Mouse (Mus musculus): ENCODE results near the gene Rnf213.

Rnf213 gene

GRCm38 (mm10) chr11:119438776-119439175 is 45.9 kb downstream of the Rnf213 start:
- no peak for DNase-seq

- DNase-seq = no peak
Observed at GRCm38 (mm10) chr11:119442199-119442598, 49.3 kb downstream of the Rnf213 start.

GRCm38 (mm10) chr11:119443442-119443841 is 50.5 kb downstream of the Rnf213 start:
- no peak for DNase-seq

- DNase-seq = no peak
Observed at GRCm38 (mm10) chr11:119456097-119456496, 63.2 kb downstream of the Rnf213 start.

DNA sequence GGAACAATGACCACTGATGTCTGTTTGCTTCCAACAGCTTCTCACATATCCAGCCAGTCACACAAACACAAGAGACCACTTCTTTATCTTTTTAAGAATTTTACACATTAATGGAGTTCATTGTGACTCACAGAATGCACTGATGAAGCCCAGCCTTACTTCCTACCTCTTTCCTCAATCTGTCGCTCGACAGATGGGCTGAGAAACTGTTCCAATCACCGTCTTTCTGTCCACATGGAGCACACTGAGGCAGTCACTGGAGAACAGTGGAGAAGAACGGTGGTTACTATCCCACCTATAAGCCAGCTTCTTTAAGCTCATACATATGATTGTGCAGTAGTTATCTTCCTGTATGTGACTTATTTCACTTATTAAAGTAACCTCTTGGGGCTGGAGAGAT is 85.0 kb downstream of the Rnf213 start:
- DNase-seq = no peak

DNA sequence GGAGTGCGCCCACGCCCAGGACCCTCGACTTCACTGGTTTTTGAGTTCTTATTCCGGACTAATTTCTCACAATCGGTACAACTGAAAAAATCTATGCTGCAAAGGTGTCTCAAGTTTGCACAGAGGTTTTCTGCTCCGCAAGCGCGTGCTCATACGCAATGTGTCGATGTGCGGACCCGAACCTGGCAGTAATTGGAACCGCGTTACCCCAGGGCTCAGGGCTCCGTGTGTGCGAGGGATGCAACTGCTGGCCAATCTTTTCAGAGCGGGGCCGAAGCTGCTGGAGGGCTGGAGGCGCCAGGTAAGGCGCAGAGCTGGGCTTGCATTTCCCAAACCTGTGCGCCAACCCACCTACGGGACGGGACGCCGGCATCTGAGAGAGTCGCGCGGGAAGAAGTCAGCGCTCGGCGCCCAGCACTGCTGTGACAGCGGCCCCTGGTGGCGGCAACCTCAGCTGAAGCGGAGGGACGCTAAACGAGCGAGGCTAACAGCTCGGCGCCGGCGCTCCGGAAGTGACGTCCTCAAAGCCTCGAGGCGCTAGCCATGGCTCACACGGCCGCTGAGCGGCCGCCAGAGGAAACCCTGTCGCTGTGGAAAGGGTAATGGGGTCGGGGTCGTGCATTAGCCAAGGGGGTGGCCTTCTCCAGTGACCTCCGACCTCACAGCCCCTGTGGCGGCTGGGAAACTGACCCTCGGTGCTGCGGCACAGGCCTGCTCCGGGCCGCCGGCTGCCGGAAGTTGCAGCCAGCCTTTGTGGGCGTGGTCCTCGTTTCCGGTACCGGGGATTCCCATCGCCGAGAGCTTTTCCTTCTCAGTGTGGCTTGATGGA is 98.2 kb downstream of the Rnf213 start, which contains the start of gene Endov:
Endov (plus strand) TSS at position 487 of the 829 bp plus-strand sequence.
- peak; percentile 99 to 100 for DNase-seq

GRCm38 (mm10) chr11:119491690-119492087 is 98.8 kb downstream of the Rnf213 start:
- DNase-seq = peak in 1 of 2 experiments; percentile 36

DNA sequence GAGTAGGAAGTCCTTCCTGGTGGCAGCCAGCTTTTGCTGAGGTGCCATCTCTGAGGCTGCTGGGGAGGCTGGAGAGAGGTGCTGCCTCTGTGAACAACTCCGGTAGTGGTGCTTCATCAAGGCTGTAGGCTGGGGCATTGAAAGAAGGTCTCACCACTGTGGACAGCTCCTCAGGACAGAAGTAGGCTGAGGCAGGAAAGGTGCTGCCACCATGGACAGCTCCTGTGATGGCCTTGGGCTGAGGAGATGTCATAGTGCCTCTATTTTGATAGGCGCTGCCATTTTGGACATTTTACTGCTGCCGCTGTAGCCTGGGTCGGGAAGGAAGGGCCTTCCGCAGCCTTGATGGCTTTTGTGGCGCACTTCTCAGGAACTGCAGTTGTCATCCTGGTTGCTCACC is 99.9 kb downstream of the Rnf213 start:
- no peak for DNase-seq

DNA sequence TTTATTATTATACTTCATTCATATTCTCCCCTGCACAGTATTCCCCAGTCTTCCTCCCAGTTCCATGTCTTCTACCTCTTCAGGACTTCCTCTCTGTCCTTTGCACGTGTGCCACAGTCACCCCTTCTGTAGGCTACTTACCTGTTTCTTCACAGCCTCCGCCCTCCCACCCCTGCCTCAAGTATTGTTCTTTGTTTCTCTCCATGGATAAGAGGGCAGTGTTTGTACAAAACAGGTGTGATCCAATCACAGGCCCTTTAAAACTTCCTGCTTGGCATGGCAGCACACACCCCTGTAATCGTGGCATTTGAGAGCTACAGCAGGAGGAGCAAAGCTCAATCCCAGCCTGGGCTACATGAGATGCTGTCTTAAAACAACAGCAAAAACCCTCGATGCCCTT is 100.6 kb downstream of the Rnf213 start:
- DNase-seq = no peak

DNA sequence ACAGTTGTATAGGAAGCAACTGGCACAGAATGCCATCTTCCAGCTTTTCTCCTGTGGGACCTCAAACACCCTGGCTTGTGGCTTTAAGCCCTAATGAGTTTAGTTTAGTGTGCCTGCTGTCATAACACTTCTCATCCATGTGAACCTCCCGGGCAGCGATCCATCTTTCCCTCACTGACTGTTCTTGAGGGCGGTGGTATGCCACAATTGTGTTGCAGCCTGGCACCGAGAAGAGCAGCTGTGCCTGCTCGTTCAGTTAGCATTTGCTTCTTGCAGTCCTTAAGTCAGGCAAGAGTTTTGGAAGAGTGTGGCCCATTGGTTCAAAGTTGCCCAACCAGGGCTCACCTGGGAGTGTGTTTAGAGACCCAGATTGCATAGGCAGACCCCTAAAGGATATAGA is 103.2 kb downstream of the Rnf213 start:
- DNase-seq = no peak

DNA sequence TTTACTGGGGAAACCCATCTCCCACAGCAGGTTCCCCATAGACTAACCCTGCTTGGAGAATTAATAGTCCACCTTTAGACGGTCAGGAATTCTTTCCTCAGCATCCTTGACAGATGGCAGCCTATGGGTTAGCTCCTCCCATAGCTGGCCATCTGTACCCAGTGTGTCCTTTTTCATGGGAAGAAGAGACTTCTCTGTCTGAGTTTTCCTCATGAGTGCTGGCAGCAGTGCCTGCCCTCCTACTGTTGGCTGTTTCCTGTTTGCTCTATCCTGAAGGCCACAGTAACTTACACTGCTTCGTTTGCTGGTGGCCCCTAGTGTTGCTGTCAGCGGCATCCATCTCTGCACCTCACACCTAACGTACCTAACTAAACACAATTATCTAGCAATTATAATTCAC is 104.6 kb downstream of the Rnf213 start:
- peak; percentile 52 to 63 for DNase-seq

GRCm38 (mm10) chr11:119499297-119499696 is 106.4 kb downstream of the Rnf213 start:
- no peak for DNase-seq

GRCm38 (mm10) chr11:119500011-119500410 is 107.1 kb downstream of the Rnf213 start:
- no peak for DNase-seq

GRCm38 (mm10) chr11:119503675-119504074 is 110.8 kb downstream of the Rnf213 start:
- DNase-seq = peak; percentile 88 to 90

GRCm38 (mm10) chr11:119506386-119506785 is 113.5 kb downstream of the Rnf213 start:
- DNase-seq = no peak

DNA sequence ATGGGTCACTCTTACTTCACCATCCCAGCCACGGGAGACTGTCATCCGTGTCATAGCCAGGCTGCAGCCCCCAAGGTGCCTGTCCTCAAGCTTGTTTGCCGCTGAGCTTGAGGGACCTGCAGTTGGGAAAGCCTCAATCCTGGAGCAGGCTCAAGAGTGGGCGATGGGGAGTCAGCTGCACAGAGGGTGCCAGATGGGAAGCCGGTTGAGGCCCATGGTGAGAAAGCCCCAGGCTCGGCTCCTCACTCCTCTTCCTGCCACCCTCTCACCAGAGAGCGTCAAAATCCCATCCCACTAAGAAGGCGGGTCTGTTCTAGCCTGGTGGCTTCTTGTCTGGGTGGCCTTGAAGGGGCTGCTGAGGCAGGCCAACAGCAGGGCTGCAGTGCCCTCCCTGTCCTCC is 114.9 kb downstream of the Rnf213 start:
- no peak for DNase-seq

GRCm38 (mm10) chr11:119509165-119509776 is 116.4 kb downstream of the Rnf213 start:
- DNase-seq = no peak

DNA sequence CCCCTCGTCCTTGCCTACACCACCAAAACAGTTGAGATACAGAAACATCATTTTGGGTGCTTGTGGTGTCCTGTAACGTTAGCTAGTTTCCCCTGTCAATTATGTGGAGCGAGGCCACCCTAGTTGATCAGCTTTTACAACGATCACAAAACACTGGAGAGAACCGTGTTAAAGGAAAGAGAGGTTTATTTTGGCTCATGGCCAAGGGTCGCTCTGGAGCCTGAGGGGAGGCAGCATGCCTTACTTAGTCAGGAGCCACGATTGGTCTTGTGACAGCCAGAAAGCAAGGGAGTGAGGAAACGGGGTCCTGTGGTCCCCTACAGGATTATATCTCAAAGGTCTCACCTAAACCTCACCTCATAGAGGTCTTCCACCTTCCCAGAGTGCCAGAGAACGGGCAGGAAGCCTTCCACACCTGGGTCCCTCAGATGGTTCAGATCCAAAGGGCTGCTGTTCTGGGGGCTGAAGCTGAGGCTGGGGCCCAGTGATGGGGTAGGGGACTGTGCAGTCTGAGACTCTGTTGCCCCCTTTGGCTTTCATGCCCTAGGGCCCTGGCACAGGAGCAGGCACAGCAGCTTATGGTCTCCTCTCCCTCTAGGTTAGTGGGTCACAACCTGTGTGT is 120.2 kb downstream of the Rnf213 start:
- DNase-seq = no peak

DNA sequence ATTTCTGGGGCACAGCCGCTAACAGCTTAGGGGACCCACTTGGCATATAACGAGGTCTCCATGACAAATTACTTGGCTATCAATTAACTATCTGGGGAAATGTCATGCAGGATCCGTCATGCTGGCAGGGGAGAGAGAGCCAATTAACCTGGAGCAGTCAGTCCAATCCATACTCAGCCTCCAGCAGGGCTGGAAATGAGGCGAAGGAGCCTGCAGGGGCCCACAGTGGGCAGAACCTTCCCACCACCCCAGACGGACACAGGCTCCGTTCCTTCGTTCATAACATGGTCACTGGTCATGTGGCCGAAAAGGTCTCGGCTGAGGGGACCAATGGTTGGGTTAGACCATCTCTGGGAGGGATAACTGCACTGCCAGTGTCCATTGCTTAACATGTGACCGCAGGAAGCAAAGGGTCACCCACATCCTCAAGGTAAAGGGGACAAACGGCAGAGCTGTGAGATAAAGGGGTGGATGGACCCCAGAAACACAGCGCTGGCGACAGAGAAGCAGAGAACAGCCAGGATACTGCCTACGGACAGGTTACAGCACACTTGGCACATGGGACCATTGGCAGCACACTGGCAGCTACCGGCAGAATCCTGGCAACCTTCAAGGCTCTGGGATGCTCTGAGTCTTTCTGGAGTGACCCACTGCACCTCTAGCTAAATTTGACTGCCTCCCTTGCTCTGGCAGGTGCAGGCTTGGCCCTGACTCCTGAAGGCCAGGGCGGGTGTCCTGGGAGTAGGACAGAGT is 121.4 kb downstream of the Rnf213 start:
- DNase-seq = peak; percentile 82 to 87

GRCm38 (mm10) chr11:119514967-119515636 is 122.2 kb downstream of the Rnf213 start:
- DNase-seq = peak; percentile 96 to 97

DNA sequence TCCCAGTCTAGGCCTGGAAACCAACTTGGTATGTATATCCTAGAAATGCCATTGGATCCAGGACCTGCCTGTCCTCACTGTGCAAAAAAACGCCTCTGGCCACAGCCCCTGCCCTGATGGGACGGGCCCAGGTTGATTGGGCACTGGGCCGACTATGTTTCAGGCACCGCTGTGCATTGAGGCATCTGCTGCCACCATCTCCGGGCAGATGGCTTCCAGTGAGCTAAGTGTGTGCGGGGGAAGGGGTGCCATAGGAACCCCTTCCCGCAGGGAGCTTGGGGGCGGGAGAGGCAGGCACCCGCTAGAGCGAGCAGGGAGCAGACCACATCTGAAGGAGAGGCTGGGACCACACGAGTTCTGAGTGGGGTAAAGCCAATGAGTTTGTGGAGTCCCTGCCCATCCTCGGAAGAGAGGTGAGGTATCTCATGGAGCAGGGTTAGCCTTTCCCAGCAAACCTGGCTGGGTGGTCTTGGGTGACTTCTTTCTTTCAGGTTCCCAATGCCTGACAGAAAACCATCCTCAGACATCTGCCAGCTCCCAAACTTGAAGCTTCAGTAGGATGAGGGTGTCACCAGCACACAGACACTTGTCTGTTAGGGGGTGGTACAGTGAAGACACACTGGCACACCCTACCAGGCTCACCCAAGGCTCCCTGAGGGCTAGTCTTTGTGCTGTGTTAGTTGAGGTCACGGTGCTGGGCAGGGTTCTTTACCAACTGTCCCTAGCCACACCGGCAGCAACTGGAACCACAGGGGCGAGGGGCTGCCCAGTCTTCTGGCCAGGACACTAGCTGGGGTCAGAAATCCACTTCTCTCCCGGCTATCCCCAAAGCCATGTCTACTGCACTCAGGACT is 123.2 kb downstream of the Rnf213 start:
- DNase-seq = peak; percentile 31 to 50

Measured in cerebellum, adult 18-20 months (tissue).